Mouse (Mus musculus) left cerebral cortex, adult 6 months (tissue): Measurements from ENCODE around the gene Zc3h14. TPM values are rescaled to one million over a fixed set of nuclear protein-coding genes. Genes with fewer than 3 reads are reported as not detected.

Experiments used
- long read RNA-seq, 2 experiments: library from polyadenylated mRNA; unstranded; transcript quantifications; one replicate each; pipeline ENCODE4 v2.0.0; 2019 to 2020
- polyA plus RNA-seq: library from polyadenylated mRNA; unstranded; fragments of <200 nt; fragmentation: Nextera tagmentation; gene quantifications from 2 replicates; pipeline ENCODE4 v1.2.3, GENCODE M21; 2021

The Zc3h14 gene
- 26.1 and 51.7 TPM in 2 replicates for polyA plus RNA-seq
- long read RNA-seq, experiment 1, transcript Zc3h14-203 (15 exons, 3,146 nt) = major isoform, 38 of 130 reads
- long read RNA-seq, experiment 1, transcript Zc3h14-204 (17 exons, 3,514 nt) = minor isoform, 12 of 130 reads
- long read RNA-seq, experiment 1, transcript Zc3h14-202 (14 exons, 3,046 nt) = minor isoform, 5 of 130 reads
- long read RNA-seq, experiment 1, partial matches to known transcripts = 27 of 130 reads
- long read RNA-seq, experiment 1, other reads (novel, unspliced or antisense) = 45 of 130 reads
- long read RNA-seq, experiment 2, transcript Zc3h14-203 (15 exons, 3,146 nt) = major isoform, 7 of 46 reads
- long read RNA-seq, experiment 2, partial matches to known transcripts = 27 of 46 reads
- long read RNA-seq, experiment 2, other reads (novel, unspliced or antisense) = 8 of 46 reads

DNA sequence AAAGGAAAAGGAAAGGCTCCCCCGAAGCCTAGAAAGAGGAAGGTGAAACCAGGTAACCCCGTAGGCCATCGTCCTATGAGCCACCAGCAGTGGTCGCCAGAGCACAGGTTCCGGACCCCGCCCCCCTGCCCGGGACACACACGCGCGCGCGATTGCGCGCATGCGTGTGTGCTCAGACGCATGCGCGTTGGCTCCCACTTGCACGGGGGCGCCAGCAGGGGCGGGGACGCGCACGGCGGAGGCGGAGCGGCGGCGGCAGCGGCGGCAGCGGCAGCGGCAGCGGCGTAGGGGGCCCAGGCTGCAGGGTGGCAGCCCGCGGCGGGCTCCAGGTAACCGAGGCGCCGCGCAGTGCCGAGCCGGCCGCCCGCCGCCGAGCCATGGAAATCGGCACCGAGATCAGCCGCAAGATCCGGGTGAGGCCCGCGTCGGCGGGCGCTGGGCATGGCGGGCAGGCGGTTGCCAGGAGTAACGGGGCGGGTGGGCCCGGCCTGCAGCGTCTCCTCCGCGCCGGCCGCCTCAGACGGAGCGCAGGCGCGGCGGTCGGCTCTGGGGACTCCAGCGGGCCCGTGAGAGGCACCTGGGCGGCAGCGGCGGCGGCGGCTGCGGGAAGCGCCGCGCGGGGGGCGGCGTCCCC is at the start of gene Zc3h14:
Gene Zc3h14, plus strand, starts transcription at position 219 of the 634 bp plus-strand sequence.

DNA sequence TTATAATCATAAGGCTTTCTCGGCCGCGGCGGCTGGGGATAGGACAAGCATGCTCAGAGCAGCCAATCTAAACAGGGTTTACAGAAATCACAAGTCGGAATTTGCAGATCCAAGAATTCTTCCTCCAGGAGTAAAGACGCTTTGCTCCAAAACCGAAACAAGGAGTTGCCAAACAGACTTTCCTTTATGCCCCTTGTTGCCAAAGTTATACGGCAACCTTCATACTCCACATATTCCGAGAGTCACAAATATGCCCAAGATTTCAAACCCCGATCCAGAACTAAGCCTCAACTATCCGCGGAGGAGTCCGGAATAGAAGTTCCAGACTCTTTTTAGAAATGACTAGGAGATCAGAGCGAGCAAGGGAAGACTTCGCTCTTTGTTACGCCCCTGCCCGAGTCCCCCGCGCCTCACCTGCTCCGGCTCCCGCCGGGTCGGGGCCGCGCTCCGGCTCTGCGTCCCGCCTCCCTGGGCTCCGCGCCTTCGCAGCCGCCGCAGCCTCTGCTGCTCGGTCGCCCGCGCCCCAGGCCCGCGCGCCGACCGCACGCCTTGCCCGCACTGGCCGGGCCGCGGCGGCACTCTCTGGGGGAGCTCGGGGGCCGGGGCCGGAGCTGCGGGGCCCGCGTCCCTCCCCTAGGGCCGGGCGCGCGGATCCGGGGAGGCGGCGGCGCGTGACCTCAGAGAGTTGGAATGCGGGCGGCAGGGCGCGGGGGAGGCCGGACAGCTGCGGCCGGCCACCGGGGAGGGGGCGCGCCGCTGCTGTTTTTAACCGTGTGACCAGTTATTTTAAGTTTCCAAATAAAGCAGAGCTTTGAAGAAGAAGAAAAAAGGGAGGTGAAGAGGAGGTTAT is 9.6 kb upstream of the Zc3h14 start, which contains the start of gene Ptpn21:
Gene Ptpn21, minus strand, starts transcription at position 455 of the 850 bp plus-strand sequence.

Other genes starting within 250 kb of the Zc3h14 start
- 3.7 and 4.2 TPM in 2 replicates for gene Kcnk10, start 168.7 kb upstream of the Zc3h14 start, polyA plus RNA-seq
- 14.6 and 17.6 TPM in 2 replicates for gene Spata7, start 118.8 kb upstream of the Zc3h14 start, polyA plus RNA-seq
- gene Ptpn21, start 9.6 kb upstream of the Zc3h14 start, polyA plus RNA-seq = 1.8 and 2.0 TPM in 2 replicates
- 2.6 and 5.1 TPM in 2 replicates for gene Eml5, start 154.5 kb downstream of the Zc3h14 start, polyA plus RNA-seq
- 10.9 and 12.6 TPM in 2 replicates for gene Ttc8, start 173.6 kb downstream of the Zc3h14 start, polyA plus RNA-seq